Mouse (Mus musculus) ovary, postnatal 14 days (tissue): ENCODE results near the gene Cfap73.

Source experiments
- DNase-seq: peaks from one replicate; pipeline ENCODE4 v3.0.0; 2022; ENCODE audit warnings: low spot score

Gene Cfap73

GRCm38 (mm10) chr5:120586741-120587615 is 47.1 kb downstream of the Cfap73 start:
- no peak for DNase-seq

GRCm38 (mm10) chr5:120584968-120585367 is 49.1 kb downstream of the Cfap73 start:
- no peak for DNase-seq

GRCm38 (mm10) chr5:120583511-120583910 is 50.5 kb downstream of the Cfap73 start:
- DNase-seq: no peak

- DNase-seq: no peak
These were observed 52.0 kb downstream of the Cfap73 start for GRCm38 (mm10) chr5:120582002-120582401.

- DNase-seq: no peak
These were observed 54.0 kb downstream of the Cfap73 start for GRCm38 (mm10) chr5:120579898-120580626.

GRCm38 (mm10) chr5:120579211-120579897 is 54.7 kb downstream of the Cfap73 start:
- peak; percentile 55 for DNase-seq

- DNase-seq: peak; percentile 65
These were observed 55.4 kb downstream of the Cfap73 start for GRCm38 (mm10) chr5:120578504-120579081.
